Mouse (Mus musculus) liver, postnatal 0 days (tissue): ENCODE measurements around the gene Dzip3. TPM values are rescaled to one million over a fixed set of nuclear protein-coding genes. Genes with fewer than 3 reads are reported as not detected.

Experiments used
- ATAC-seq: fragments of 200-750 bp; cut with Nextera tagmentation; 2 replicates; pipeline ENCODE4 v1.8.0; 2017; ENCODE audit warnings: mild to moderate bottlenecking, moderate library complexity
- DNase-seq: peaks from one replicate; pipeline ENCODE4 v3.0.0-alpha.2; 2016
- H3K27ac ChIP-seq: fragments of 300-500 bp; sonication (generic); 2 replicates; pipeline ENCODE4 v1.5.1; 2014; ENCODE audit warnings: antibody characterized with exemption, moderate library complexity, mild to moderate bottlenecking, low read depth
- H3K27me3 ChIP-seq: fragments of 300-500 bp; sonication (generic); 2 replicates; pipeline ENCODE4 v1.6.1; 2014; ENCODE audit warnings: low read length, control low read depth, mixed read lengths; ENCODE audit not compliant: insufficient read depth
- H3K36me3 ChIP-seq: fragments of 300-500 bp; sonication (generic); replicated peaks from 2 replicates; pipeline ENCODE4 v1.6.1; 2014; ENCODE audit warnings: mild to moderate bottlenecking, control low read depth, low read length, moderate library complexity, mixed read lengths; ENCODE audit not compliant: insufficient read depth
- H3K4me1 ChIP-seq: fragments of 300-500 bp; sonication (generic); 2 replicates; pipeline ENCODE4 v1.6.1; 2014; ENCODE audit warnings: antibody characterized with exemption, mild to moderate bottlenecking, control low read depth; ENCODE audit not compliant: insufficient read depth
- H3K4me2 ChIP-seq: fragments of 300-500 bp; sonication (generic); 2 replicates; pipeline ENCODE4 v1.6.1; 2014; ENCODE audit warnings: low read depth, mild to moderate bottlenecking, low read length, moderate library complexity, mixed read lengths
- H3K4me3 ChIP-seq: fragments of 300-500 bp; sonication (generic); 2 replicates; pipeline ENCODE4 v1.5.1; 2014; ENCODE audit warnings: low read depth, low read length
- H3K9ac ChIP-seq: fragments of 300-500 bp; sonication (generic); replicated peaks from 2 replicates; pipeline ENCODE4 v1.6.1; 2014; ENCODE audit warnings: mild to moderate bottlenecking, moderate library complexity
- H3K9me3 ChIP-seq: fragments of 300-500 bp; sonication (generic); 2 replicates; pipeline ENCODE4 v1.6.1; 2016; ENCODE audit warnings: mild to moderate bottlenecking, control low read depth, low read length, mixed read lengths
- CTCF ChIP-seq: sonication (generic); IDR thresholded peaks from 2 replicates; pipeline ENCODE4 v1.5.1; 2016; ENCODE audit warnings: antibody characterized with exemption, low read depth
- EP300 ChIP-seq: IDR thresholded peaks from 2 replicates; pipeline ENCODE4 v1.6.1; 2016; ENCODE audit warnings: antibody characterized with exemption, low read depth, mild to moderate bottlenecking
- WGBS: fragments of 180-500 bp; shearing (Covaris S2); extraction: QIAGEN DNeasy Blood & Tissue Kit; methylation state at CpG from one replicate; pipeline ENCODE4 v1.1.7; 2014; ENCODE audit not compliant: insufficient replicate concordance; 5-methylcytosine and 5-hydroxymethylcytosine counted together
- polyA plus RNA-seq: library from polyadenylated mRNA; unstranded; fragments of >200 nt; fragmentation: Nextera tagmentation; extraction: Ambion mirVana; gene quantifications from 2 replicates; pipeline ENCODE4 v1.2.1, GENCODE M21; 2015

The Dzip3 gene
- 2.2 and 2.6 TPM in 2 replicates for polyA plus RNA-seq

DNA sequence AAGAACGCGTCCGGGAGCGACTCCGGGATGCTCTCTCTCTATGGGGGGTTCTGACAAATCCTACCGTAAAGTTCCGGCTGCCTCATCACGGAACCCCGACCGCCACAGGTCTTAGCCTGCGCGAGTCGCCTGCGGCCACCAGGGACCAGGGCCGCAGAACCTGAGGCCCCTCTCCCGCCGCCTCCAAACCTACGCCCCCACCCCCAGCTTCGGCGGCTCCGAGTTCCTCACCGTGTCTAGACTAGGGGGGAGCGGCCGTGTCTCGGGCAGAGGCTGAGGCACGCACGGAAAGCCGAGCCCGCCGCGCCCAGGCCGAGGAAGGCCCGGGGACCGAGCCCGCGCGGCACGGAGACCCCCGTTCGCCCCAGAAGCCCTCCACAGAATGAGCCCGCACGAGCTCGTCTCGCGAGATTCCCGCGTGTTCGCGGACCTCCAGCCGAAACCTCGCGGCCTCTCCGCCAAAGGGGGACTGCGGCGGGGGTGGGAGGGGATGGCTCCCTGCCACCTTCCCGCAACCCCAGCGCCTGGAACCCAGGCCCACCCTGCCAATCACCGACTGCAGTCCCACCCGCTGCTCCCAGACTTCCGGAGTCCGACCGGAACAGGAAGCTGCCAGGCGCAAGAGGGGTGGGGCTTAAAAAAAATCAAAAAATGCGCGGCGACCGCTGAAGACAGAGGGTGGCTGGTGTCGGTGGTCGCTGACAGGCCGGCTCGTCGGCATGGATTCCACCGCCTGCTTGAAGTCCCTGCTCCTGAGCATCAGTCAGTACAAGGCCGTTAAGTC is at the start of gene Dzip3, which contains the start of gene Cip2a:
Gene Dzip3, minus strand, starts transcription at position 607 of the 784 bp plus-strand sequence.
Gene Cip2a, plus strand, starts transcription at position 627 of the 784 bp plus-strand sequence.
- ATAC-seq, result peak; percentile 97
- peak; percentile 92 for DNase-seq
- Histone ChIP-seq H3K4me1 (peaks cover 14% of the 10 kb centered on the region; the same call in 1 of the 2 replicates), H3K9ac (peak within 1 kb of the TSS; percentile 94), H3K9me3 (no peaks in the 10 kb centered on the region), H3K4me3 (peak within 1 kb of the TSS; percentile 91), H3K27ac (peak within 1 kb of the TSS; percentile 94), H3K36me3 (peaks cover 2% of the 10 kb centered on the region; the same call in 1 of the 2 replicates), H3K27me3 (no peaks in the 10 kb centered on the region), H3K4me2 (peak within 1 kb of the TSS; percentile 75)
- under 1% methylated on average over 71 of the region's 74 CpGs for WGBS
- no peak for TF ChIP-seq CTCF
- no peak for TF ChIP-seq EP300

DNA sequence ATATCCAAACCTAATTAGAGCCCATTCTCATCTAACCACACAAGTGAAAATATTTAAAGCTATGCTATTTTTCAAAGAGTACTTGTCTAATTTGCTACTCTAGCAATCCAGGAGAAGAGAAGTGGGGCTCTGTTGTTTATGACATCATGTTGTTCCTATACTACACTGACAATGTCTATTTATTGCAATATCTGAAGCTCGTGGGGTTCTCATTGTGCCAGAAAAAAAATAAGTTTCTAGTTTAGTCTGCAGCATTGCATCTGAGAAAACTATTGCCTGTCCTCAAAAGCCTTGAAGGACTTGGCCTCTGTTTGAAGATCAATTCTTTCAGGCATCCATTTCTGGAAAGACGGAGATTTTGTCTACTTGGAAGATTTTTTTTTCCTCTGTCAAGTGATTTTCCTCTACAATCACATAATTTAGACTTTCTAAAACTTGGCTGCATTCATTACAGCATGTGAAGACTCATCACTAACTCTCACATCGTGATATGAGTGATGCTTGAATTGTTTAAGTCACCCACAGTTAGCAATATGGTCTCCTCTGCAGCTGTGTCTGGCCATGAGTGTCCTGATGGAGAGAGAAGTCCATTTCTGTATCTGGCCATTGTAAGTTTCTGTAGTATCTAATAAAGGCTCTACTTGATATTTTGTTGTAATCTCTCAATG is 46.7 kb upstream of the Dzip3 start:
- Histone ChIP-seq H3K36me3 (no peaks in the 10 kb centered on the region), H3K9ac (no peak overlapping the region), H3K27ac (no peak overlapping the region), H3K4me1 (no peaks in the 10 kb centered on the region), H3K27me3 (no peaks in the 10 kb centered on the region), H3K9me3 (no peaks in the 10 kb centered on the region), H3K4me2 (no peak overlapping the region), H3K4me3 (no peak overlapping the region)
- TF ChIP-seq CTCF (no peak), EP300 (no peak)
- DNase-seq (no peak), ATAC-seq (no peak)
- 68% methylated on average over 3 of the region's 3 CpGs for WGBS

DNA sequence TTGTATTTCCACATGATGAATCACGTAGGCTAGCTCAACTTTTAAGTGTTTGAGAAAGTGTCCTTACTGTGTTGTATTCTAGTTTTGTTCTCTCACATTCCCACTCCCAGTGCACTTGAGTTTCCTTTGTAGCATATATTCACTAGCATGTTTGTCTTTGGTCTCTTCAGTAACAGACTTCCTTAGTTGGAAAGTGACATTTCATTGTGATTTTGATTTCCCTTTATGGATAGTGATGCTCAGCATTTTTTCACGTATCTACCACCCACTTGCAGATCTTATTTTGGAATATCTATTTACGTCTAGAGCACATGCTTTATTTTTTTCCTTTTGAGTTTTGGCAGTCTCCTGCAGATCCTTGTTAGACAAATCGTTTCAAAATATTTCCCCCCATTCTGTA is 43.8 kb upstream of the Dzip3 start:
- Histone ChIP-seq H3K27me3 (no peaks in the 10 kb centered on the region), H3K9ac (no peak overlapping the region), H3K9me3 (no peaks in the 10 kb centered on the region), H3K4me1 (no peaks in the 10 kb centered on the region), H3K27ac (no peak overlapping the region), H3K4me2 (no peak overlapping the region), H3K4me3 (no peak overlapping the region), H3K36me3 (no peaks in the 10 kb centered on the region)
- no peak for TF ChIP-seq CTCF
- TF ChIP-seq EP300, result no peak
- 70% methylated on average over 4 of the region's 4 CpGs for WGBS
- DNase-seq (no peak), ATAC-seq (no peak)

DNA sequence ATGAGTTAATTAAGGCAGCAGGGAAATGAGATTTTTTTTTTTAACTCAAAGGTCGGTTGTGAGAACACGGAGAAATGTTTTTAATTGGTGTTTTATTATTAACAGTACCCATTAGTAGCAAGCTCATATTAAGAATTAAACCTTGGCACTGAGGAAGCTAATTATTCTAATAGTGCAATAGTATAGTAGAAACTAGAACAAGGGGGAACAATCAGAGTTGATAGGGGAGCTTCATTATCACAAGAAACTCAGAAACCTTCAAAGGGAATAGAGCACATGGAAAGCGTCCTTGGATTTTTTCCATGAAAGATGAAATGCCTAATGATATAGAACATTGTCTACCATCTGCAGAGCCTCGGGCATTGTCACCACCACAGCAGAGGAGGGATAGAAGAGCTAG is 41.9 kb upstream of the Dzip3 start:
- ATAC-seq, result no peak

DNA sequence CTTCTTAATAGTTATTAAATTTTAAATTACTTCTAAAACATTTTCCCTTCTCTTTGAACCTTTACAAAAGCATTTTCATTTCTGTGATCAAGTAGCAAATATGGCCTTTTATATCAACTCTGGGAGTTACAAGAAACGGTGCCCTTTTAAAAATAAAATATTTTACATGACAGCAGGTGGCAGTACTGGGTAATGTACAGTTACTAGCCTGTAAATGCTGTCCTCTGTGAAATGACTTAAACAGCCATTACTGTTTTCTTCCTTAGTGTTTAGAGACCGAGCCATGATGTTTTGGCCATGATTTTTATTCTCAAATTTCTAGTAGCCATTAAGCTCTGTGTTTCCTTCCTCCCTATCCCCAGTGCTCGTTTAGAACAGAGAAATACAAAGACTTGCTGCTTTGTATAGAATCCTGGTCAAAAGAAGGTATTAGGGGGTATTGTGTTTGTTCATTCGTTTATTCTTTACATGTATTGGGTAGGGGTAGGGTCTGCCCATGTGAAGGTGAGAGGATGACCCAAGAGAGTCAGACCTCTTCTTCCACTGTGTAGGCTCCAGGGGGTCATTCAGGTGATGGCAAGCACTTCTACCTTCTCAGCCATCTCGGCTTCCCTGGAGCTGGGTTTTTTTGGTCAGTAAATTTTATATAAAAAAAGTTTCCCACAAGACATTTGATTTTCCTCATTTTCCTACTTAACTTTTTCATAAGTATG is 22.8 kb upstream of the Dzip3 start:
- no peak overlapping the region for H3K27ac ChIP-seq
- no peak for DNase-seq
- H3K9me3 ChIP-seq, result no peaks in the 10 kb centered on the region
- H3K4me2 ChIP-seq, result no peak overlapping the region
- TF ChIP-seq CTCF, result peak; percentile 31; the same call in 1 of the 2 replicates
- no peak for TF ChIP-seq EP300
- no peaks in the 10 kb centered on the region for H3K4me1 ChIP-seq
- WGBS, result 80% methylated on average over 5 of the region's 5 CpGs
- no peaks in the 10 kb centered on the region for H3K27me3 ChIP-seq
- no peak overlapping the region for H3K4me3 ChIP-seq
- H3K36me3 ChIP-seq, result peaks cover 36% of the 10 kb centered on the region
- no peak overlapping the region for H3K9ac ChIP-seq
- ATAC-seq, result no peak

More for the DNA sequence above, 41.9 kb upstream of the Dzip3 start:
- WGBS, result 72% methylated on average over 4 of the region's 4 CpGs
- TF ChIP-seq EP300 (no peak), CTCF (no peak)
- H3K9ac ChIP-seq, result no peak overlapping the region
- H3K36me3 ChIP-seq, result no peaks in the 10 kb centered on the region
- no peaks in the 10 kb centered on the region for H3K4me1 ChIP-seq
- no peak overlapping the region for H3K27ac ChIP-seq
- no peak overlapping the region for H3K4me2 ChIP-seq
- no peak overlapping the region for H3K4me3 ChIP-seq
- DNase-seq, result no peak
- H3K9me3 ChIP-seq, result no peaks in the 10 kb centered on the region
- H3K27me3 ChIP-seq, result no peaks in the 10 kb centered on the region

DNA sequence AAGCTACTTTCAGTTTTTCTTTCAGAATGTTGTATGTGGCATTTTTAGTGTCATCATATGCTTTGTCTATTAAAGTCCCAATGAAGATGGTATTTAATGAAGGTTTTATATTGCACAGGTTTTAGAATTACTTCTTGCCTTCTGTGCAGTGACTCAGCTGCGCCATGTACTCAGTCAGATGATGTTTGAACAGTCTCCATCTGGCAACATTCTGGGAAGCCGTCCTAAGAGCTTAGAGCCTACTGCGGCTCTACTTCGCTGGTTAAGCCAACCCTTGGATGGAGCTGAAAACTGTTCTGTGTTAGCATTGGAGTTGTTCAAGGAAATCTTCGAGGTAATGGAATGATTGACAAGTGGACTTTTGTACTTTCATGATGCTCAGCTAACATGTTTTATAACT is 10.2 kb upstream of the Dzip3 start:
- DNase-seq (no peak), ATAC-seq (no peak)
- H3K4me3 ChIP-seq, result no peak overlapping the region
- peaks cover 37% of the 10 kb centered on the region for H3K36me3 ChIP-seq
- no peak overlapping the region for H3K4me2 ChIP-seq
- no peak overlapping the region for H3K27ac ChIP-seq
- no peaks in the 10 kb centered on the region for H3K4me1 ChIP-seq
- H3K27me3 ChIP-seq, result no peaks in the 10 kb centered on the region
- TF ChIP-seq CTCF, result no peak
- H3K9me3 ChIP-seq, result no peaks in the 10 kb centered on the region
- 90% methylated on average over 5 of the region's 5 CpGs for WGBS
- H3K9ac ChIP-seq, result no peak overlapping the region
